Mouse (Mus musculus): ENCODE results near the gene Gm11037. TPM values are rescaled to one million over a fixed set of nuclear protein-coding genes. Genes with fewer than 3 reads are reported as not detected.
A peak's percentile ranks its signal among the peaks of the same experiment; 100 is the strongest.

The Gm11037 gene
- polyA plus RNA-seq, 1 experiment from 2014 or later, result not detected

DNA sequence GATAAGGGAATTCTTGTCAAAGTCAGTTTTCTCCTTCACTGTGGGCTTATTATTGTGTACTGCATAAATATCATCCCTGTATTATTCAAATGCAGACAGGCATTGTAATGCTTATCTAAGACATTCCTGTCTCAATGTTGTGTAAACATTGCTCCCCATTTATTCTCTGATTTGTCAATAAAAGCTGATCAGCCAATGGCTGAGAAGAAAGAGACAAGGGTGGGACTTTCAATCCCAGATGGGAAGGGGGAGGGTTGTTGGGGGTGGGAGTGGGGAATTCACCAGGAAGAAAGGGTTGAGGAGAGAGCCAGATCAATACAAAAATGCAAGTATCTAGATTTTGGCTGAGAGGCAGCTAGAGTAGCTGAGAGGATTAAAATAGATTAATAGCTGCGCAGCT, 35.6 kb downstream of the Gm11037 start:
- Histone ChIP-seq H3K4me1 (ENCODE audit: control insufficient read depth, insufficient read depth, low read length) (peaks cover 1% of the 10 kb centered on the region), H3K36me3 (ENCODE audit: control insufficient read depth, insufficient read depth) (no peaks in the 10 kb centered on the region), H3K4me3 (ENCODE audit: low read length) (no peak overlapping the region), H3K27ac (ENCODE audit: low read length) (no peak overlapping the region), H3K9me3 (replicated peaks; ENCODE audit: control insufficient read depth, low read length) (peaks cover 5% of the 10 kb centered on the region; the same call in 1 of the 2 replicates), H3K4me2 (ENCODE audit: low read depth, low read length) (no peak overlapping the region), H3K27me3 (ENCODE audit: control insufficient read depth, insufficient read depth, low read length) (peaks cover 32% of the 10 kb centered on the region), H3K9ac (ENCODE audit: low read length) (no peak overlapping the region)
- no peak for ATAC-seq (replicated peaks; ENCODE audit: extremely low read depth, insufficient read depth, low FRiP score)
- WGBS, result 56% methylated on average over 1 of the region's 1 CpGs

DNA sequence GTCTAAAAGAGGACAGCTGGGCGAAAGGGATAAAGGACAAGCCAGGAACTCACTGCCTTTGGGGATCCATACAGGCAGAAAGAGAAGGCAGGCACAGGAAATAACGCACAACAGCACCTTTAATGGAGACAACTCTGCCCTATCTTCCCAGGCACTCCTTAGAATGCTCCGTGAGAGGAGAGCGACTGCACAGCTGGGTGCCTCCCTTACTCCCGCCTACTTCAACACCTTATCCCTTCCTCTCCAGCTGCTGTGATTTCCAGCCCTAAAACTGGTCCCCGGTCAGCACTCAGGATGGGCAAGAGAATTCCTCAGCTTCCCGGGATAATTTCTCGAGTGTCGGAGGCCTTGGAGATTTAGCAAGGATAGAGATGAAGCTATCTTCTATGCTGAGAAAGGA, 37.6 kb downstream of the Gm11037 start:
- Histone ChIP-seq H3K4me2 (ENCODE audit: low read depth, low read length) (peak overlapping the region; percentile 58), H3K4me3 (ENCODE audit: low read length) (peak overlapping the region; percentile 33), H3K9ac (ENCODE audit: low read length) (no peak overlapping the region)

DNA sequence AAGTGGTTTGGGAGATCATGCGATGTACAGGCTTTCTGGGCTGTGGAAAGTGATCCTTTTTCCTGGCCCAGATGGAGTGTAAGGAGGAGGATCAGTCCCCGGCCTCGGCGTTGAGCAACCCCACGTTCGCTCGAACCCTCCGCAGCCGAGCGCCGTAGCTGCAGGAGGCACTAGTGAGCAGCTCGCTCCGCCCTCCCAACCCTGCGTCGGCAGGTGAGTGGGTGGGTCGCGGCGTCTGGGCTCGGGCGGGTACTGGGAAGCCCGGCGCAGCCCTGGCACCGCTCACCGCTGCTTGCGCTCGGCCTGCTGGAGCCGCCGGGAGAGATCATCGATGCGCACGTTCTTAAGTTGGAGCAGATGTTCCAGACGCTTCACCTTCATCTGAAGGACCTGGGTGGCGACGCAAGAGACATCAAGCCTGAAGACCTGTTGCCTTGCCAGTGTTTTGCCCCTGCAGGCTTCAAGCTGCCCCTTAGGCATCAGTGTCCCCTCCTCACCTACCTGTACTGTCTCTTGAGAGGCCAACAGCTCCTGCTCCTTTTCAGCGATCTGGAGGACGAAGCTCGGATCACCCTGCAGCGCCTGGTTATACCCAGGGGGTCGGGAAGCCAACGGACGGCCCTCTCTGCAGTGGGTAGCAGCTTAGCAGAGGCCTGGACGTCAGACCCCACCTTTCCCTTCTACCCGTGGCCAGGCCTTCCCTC, 38.3 kb downstream of the Gm11037 start:
- Histone ChIP-seq H3K9me3 (replicated peaks; ENCODE audit: control insufficient read depth, low read length) (0 out of 2 replicates have a peak, but pooled peaks cover 3% of the 10 kb centered on the region), H3K36me3 (ENCODE audit: control insufficient read depth, insufficient read depth) (no peaks in the 10 kb centered on the region), H3K4me1 (ENCODE audit: control insufficient read depth, insufficient read depth, low read length) (peaks cover 10% of the 10 kb centered on the region), H3K27ac (ENCODE audit: low read length) (no peak overlapping the region), H3K4me2 (ENCODE audit: low read depth, low read length) (peak overlapping the region; percentile 58), H3K27me3 (ENCODE audit: control insufficient read depth, insufficient read depth, low read length) (peaks cover 32% of the 10 kb centered on the region), H3K9ac (ENCODE audit: low read length) (no peak overlapping the region), H3K4me3 (ENCODE audit: low read length) (peak overlapping the region; percentile 33)
- WGBS, result 11% methylated on average over 43 of the region's 43 CpGs
- no peak for ATAC-seq (replicated peaks; ENCODE audit: extremely low read depth, insufficient read depth, low FRiP score)

More for the DNA sequence above, 37.6 kb downstream of the Gm11037 start:
- H3K4me1 ChIP-seq (ENCODE audit: control insufficient read depth, insufficient read depth, low read length), result peaks cover 7% of the 10 kb centered on the region
- 0 out of 2 replicates have a peak, but pooled peaks cover 3% of the 10 kb centered on the region for H3K9me3 ChIP-seq (replicated peaks; ENCODE audit: control insufficient read depth, low read length)
- H3K36me3 ChIP-seq (ENCODE audit: control insufficient read depth, insufficient read depth), result no peaks in the 10 kb centered on the region
- H3K27me3 ChIP-seq (ENCODE audit: control insufficient read depth, insufficient read depth, low read length), result peaks cover 32% of the 10 kb centered on the region
- no peak overlapping the region for H3K27ac ChIP-seq (ENCODE audit: low read length)
- 24% methylated on average over 9 of the region's 9 CpGs for WGBS
- no peak for ATAC-seq (replicated peaks; ENCODE audit: extremely low read depth, insufficient read depth, low FRiP score)

DNA sequence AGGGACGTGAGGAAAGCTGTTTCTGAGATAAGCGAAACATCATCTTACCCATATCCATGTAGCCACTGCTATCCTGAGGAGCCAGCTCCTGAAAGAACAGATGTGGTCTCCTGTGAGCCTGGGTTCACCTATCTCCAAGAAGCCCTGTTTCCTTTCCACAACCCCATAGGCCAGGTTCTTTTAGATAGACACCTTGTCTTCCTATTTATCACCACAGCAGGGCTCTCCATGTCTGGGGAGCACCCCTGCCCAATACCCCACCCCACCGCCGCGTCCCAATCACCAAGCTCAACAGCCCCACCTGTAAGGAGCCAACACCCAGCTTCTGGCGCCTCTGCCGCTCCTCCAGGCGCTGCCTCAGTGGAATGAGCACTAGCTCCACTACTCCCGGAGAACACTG, 39.0 kb downstream of the Gm11037 start:
- Histone ChIP-seq H3K4me1 (ENCODE audit: control insufficient read depth, insufficient read depth, low read length) (peaks cover 18% of the 10 kb centered on the region), H3K36me3 (ENCODE audit: control insufficient read depth, insufficient read depth) (no peaks in the 10 kb centered on the region), H3K9ac (ENCODE audit: low read length) (no peak overlapping the region), H3K27ac (ENCODE audit: low read length) (no peak overlapping the region), H3K4me2 (ENCODE audit: low read depth, low read length) (no peak overlapping the region), H3K4me3 (ENCODE audit: low read length) (no peak overlapping the region), H3K27me3 (ENCODE audit: control insufficient read depth, insufficient read depth, low read length) (peaks cover 32% of the 10 kb centered on the region), H3K9me3 (replicated peaks; ENCODE audit: control insufficient read depth, low read length) (0 out of 2 replicates have a peak, but pooled peaks cover under 1% of the 10 kb centered on the region)
- 48% methylated on average over 9 of the region's 9 CpGs for WGBS
- ATAC-seq (replicated peaks; ENCODE audit: extremely low read depth, insufficient read depth, low FRiP score), result no peak

DNA sequence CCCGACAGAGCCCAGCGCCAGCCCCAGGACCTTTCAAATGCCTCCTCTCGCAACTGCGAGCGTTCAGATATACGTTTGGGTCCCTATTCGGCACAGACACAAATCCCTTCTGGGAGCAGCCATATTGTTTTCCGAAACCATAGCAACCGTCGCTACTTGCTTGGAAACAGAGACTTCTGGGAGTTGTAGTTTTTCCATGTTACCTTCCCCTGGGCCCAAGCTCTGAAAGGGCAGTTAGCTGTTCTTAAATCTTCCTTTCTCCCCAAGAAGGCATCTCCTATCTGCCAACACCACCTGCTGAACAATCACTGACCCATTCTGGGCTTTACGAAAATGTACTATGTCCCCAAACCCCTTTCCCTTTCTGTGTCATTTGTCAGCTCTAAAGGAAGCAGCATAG, 41.4 kb downstream of the Gm11037 start:
- no peaks in the 10 kb centered on the region for H3K36me3 ChIP-seq (ENCODE audit: control insufficient read depth, insufficient read depth)
- H3K4me2 ChIP-seq (ENCODE audit: low read depth, low read length), result peak overlapping the region; percentile 67
- peak overlapping the region; percentile 41 for H3K4me3 ChIP-seq (ENCODE audit: low read length)
- no peak overlapping the region for H3K9ac ChIP-seq (ENCODE audit: low read length)
- no peak overlapping the region for H3K27ac ChIP-seq (ENCODE audit: low read length)
- WGBS, result 6% methylated on average over 11 of the region's 11 CpGs
- peaks cover 34% of the 10 kb centered on the region for H3K4me1 ChIP-seq (ENCODE audit: control insufficient read depth, insufficient read depth, low read length)
- ATAC-seq (replicated peaks; ENCODE audit: extremely low read depth, insufficient read depth, low FRiP score), result no peak; the same call in 1 of the 2 replicates
- H3K27me3 ChIP-seq (ENCODE audit: control insufficient read depth, insufficient read depth, low read length), result peaks cover 32% of the 10 kb centered on the region
- no peaks in the 10 kb centered on the region for H3K9me3 ChIP-seq (replicated peaks; ENCODE audit: control insufficient read depth, low read length)

DNA sequence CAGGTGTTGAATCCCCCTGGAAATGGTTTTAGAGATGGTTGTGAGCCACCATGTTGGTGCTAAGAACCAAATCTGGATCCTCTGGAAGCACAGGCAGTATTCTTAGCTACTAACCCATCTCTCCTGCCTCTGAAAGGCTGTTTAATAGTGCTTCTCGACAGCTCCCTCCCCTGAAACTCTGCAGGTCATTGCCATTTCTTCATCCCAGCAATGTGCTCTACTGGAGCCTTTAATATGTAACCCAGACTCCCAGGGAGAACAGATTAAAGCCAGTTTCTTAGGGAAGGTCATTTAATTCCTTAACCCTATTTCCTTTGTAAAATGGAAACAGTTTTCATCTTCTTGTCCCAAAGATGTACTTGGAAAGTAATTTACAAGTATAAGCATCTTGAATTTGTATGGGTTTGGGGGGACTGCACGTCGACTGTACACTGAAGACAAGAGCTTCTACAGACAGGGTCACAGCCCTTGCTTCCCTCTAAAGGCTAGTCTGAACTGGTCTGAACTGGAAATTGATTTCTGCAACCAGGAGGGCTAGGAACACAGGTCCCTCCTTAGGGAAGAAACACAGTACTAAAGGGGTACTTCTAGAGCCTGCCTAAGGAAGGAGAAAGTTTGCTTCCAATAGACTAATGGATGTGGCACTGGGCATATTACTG, 42.1 kb downstream of the Gm11037 start:
- Histone ChIP-seq H3K4me3 (ENCODE audit: low read length) (no peak overlapping the region), H3K4me2 (ENCODE audit: low read depth, low read length) (no peak overlapping the region), H3K27me3 (ENCODE audit: control insufficient read depth, insufficient read depth, low read length) (peaks cover 29% of the 10 kb centered on the region), H3K4me1 (ENCODE audit: control insufficient read depth, insufficient read depth, low read length) (peaks cover 34% of the 10 kb centered on the region), H3K36me3 (ENCODE audit: control insufficient read depth, insufficient read depth) (no peaks in the 10 kb centered on the region), H3K9me3 (replicated peaks; ENCODE audit: control insufficient read depth, low read length) (no peaks in the 10 kb centered on the region), H3K9ac (ENCODE audit: low read length) (no peak overlapping the region), H3K27ac (ENCODE audit: low read length) (no peak overlapping the region)
- no peak for ATAC-seq (replicated peaks; ENCODE audit: extremely low read depth, insufficient read depth, low FRiP score)
- 75% methylated on average over 3 of the region's 3 CpGs for WGBS

DNA sequence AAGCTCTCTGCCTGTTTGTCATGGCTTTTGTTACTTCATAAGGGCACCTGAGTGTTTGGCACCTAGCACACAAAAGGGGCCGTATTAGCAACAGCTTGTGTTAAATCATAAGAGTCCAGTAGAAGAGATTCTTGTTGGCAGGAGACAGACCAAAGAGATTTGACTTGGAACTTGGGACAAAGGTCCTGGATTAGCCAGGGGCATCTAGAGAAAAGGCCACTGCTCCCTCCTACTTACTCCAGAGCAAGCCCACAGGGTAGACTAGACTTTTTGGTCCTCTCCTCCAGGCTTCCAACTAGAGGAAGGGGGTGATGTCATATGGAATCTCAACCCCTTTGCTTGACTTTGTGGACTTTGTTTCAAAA, 42.6 kb downstream of the Gm11037 start:
- Histone ChIP-seq H3K27ac (ENCODE audit: low read length) (no peak overlapping the region), H3K4me1 (ENCODE audit: control insufficient read depth, insufficient read depth, low read length) (peaks cover 34% of the 10 kb centered on the region), H3K4me2 (ENCODE audit: low read depth, low read length) (no peak overlapping the region), H3K9ac (ENCODE audit: low read length) (no peak overlapping the region), H3K4me3 (ENCODE audit: low read length) (no peak overlapping the region), H3K27me3 (ENCODE audit: control insufficient read depth, insufficient read depth, low read length) (peaks cover 24% of the 10 kb centered on the region), H3K9me3 (replicated peaks; ENCODE audit: control insufficient read depth, low read length) (no peaks in the 10 kb centered on the region), H3K36me3 (ENCODE audit: control insufficient read depth, insufficient read depth) (no peaks in the 10 kb centered on the region)
- 80% methylated on average over 1 of the region's 1 CpGs for WGBS
- ATAC-seq (replicated peaks; ENCODE audit: extremely low read depth, insufficient read depth, low FRiP score), result no peak

DNA sequence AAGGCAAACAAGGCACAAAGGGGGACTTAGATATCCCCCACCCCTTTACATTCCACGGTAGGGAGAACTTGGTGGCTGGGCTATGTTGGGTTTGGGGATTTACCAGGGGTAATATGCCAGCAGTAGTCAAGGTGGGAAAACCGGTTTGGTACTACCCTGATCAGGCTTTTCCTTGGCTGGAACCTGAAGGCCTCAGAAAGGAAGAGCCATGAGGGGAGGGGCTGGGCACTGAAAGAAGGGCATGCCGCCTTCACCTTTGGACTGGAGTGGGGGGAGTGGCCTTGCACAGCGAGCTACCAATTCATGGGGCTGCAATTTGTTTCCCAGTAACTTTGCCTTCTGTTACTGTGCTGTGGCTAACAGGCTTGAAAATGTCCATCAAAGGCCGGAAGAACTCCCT, 43.2 kb downstream of the Gm11037 start:
- H3K4me1 ChIP-seq (ENCODE audit: control insufficient read depth, insufficient read depth, low read length), result peaks cover 34% of the 10 kb centered on the region
- peaks cover 22% of the 10 kb centered on the region for H3K27me3 ChIP-seq (ENCODE audit: control insufficient read depth, insufficient read depth, low read length)
- peak overlapping the region; percentile 96; the same call in 1 of the 2 replicates for H3K4me2 ChIP-seq (ENCODE audit: low read depth, low read length)
- H3K36me3 ChIP-seq (ENCODE audit: control insufficient read depth, insufficient read depth), result no peaks in the 10 kb centered on the region
- WGBS, result 52% methylated on average over 5 of the region's 5 CpGs
- no peak for ATAC-seq (replicated peaks; ENCODE audit: extremely low read depth, insufficient read depth, low FRiP score)
- H3K9ac ChIP-seq (ENCODE audit: low read length), result no peak overlapping the region
- H3K4me3 ChIP-seq (ENCODE audit: low read length), result no peak overlapping the region
- H3K27ac ChIP-seq (ENCODE audit: low read length), result no peak overlapping the region
- no peaks in the 10 kb centered on the region for H3K9me3 ChIP-seq (replicated peaks; ENCODE audit: control insufficient read depth, low read length)

DNA sequence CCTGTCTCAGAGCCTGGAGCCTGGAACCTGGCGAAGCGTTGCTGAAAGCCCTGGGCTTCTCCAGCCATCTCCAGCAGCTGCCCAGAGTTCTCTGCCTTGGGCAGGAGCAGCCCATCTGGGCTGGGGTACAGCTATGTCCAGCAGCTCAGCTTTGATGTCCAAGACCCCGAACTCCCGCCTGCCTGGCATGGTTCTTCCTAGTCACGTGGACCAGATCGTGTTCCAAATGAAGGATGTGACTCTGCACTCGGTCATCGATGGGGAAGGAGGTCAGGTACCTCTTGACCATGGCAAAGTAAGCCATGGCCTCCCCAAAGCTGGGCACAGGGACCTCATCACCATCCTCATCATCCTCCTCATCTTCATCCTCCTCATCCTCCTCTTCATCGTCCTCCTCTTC, 44.6 kb downstream of the Gm11037 start:
- H3K27me3 ChIP-seq (ENCODE audit: control insufficient read depth, insufficient read depth, low read length), result peaks cover 8% of the 10 kb centered on the region
- H3K9ac ChIP-seq (ENCODE audit: low read length), result peak overlapping the region; percentile 45
- H3K4me2 ChIP-seq (ENCODE audit: low read depth, low read length), result peak overlapping the region; percentile 96
- no peaks in the 10 kb centered on the region for H3K36me3 ChIP-seq (ENCODE audit: control insufficient read depth, insufficient read depth)
- 81% methylated on average over 9 of the region's 9 CpGs for WGBS
- no peak for ATAC-seq (replicated peaks; ENCODE audit: extremely low read depth, insufficient read depth, low FRiP score)
- H3K4me1 ChIP-seq (ENCODE audit: control insufficient read depth, insufficient read depth, low read length), result peaks cover 34% of the 10 kb centered on the region
- no peaks in the 10 kb centered on the region for H3K9me3 ChIP-seq (replicated peaks; ENCODE audit: control insufficient read depth, low read length)
- no peak overlapping the region for H3K27ac ChIP-seq (ENCODE audit: low read length)
- peak overlapping the region; percentile 79 for H3K4me3 ChIP-seq (ENCODE audit: low read length)
